Mouse (Mus musculus): Measurements from ENCODE around the gene Rasl2-9.
"Not testable (repeated sequence)": the region's sequence is repeated elsewhere in the genome, so short reads cannot be mapped to it uniquely, and the experiment has no call there.

The Rasl2-9 gene

GRCm38 (mm10) chr7:5125549-5126406 is at the start of gene Rasl2-9:
Rasl2-9 (minus strand) TSS chr7:5125950.
- DNase-seq (ENCODE audit: low spot score) = peak; percentile 76

- DNase-seq (ENCODE audit: low spot score) = not testable (repeated sequence)
Measured at GRCm38 (mm10) chr7:5149570-5149969, 23.8 kb upstream of the Rasl2-9 start, which contains the start of gene Vmn1r55. Vmn1r55 (minus strand) TSS chr7:5149670.

GRCm38 (mm10) chr7:5125078-5125477 is 672 bp downstream of the Rasl2-9 start:
- DNase-seq (ENCODE audit: low spot score) = no peak

- DNase-seq (ENCODE audit: low spot score) = no peak
Measured at GRCm38 (mm10) chr7:5116850-5117249, 8.9 kb downstream of the Rasl2-9 start, which contains the start of gene Rfpl4. Rfpl4 (minus strand) TSS chr7:5116950.

- no peak for DNase-seq (ENCODE audit: low spot score)
Measured at GRCm38 (mm10) chr7:5112701-5113100, 13.0 kb downstream of the Rasl2-9 start.

- no peak for DNase-seq (ENCODE audit: low spot score)
Measured at GRCm38 (mm10) chr7:5109301-5109700, 16.4 kb downstream of the Rasl2-9 start.

GRCm38 (mm10) chr7:5108272-5108671 is 17.5 kb downstream of the Rasl2-9 start:
- no peak for DNase-seq (ENCODE audit: low spot score)

GRCm38 (mm10) chr7:5102564-5102963 is 23.2 kb downstream of the Rasl2-9 start:
- DNase-seq (ENCODE audit: low spot score) = no peak

- no peak for DNase-seq (ENCODE audit: low spot score)
Measured at GRCm38 (mm10) chr7:5101066-5101663, 24.6 kb downstream of the Rasl2-9 start.

- DNase-seq (ENCODE audit: low spot score) = no peak
Measured at GRCm38 (mm10) chr7:5099796-5100195, 26.0 kb downstream of the Rasl2-9 start.

- DNase-seq (ENCODE audit: low spot score) = no peak
Measured at GRCm38 (mm10) chr7:5098769-5099168, 27.0 kb downstream of the Rasl2-9 start.

GRCm38 (mm10) chr7:5092831-5093510 is 32.8 kb downstream of the Rasl2-9 start:
- peak; percentile 44 for DNase-seq (ENCODE audit: low spot score)

- no peak for DNase-seq (ENCODE audit: low spot score)
Measured at GRCm38 (mm10) chr7:5092381-5092780, 33.4 kb downstream of the Rasl2-9 start.

- DNase-seq (ENCODE audit: low spot score) = no peak
Measured at GRCm38 (mm10) chr7:5091008-5091728, 34.6 kb downstream of the Rasl2-9 start.

- DNase-seq (ENCODE audit: low spot score) = no peak
Measured at GRCm38 (mm10) chr7:5089853-5090252, 35.9 kb downstream of the Rasl2-9 start.

- DNase-seq (ENCODE audit: low spot score) = no peak
Measured at GRCm38 (mm10) chr7:5087886-5088285, 37.9 kb downstream of the Rasl2-9 start.

- DNase-seq (ENCODE audit: low spot score) = no peak
Measured at GRCm38 (mm10) chr7:5086921-5087440, 38.8 kb downstream of the Rasl2-9 start.

GRCm38 (mm10) chr7:5085512-5085911 is 40.2 kb downstream of the Rasl2-9 start:
- DNase-seq (ENCODE audit: low spot score) = no peak

GRCm38 (mm10) chr7:5083325-5084105 is 42.2 kb downstream of the Rasl2-9 start:
- no peak for DNase-seq (ENCODE audit: low spot score)

- no peak for DNase-seq (ENCODE audit: low spot score)
Measured at GRCm38 (mm10) chr7:5081939-5082338, 43.8 kb downstream of the Rasl2-9 start.

- no peak for DNase-seq (ENCODE audit: low spot score)
Measured at GRCm38 (mm10) chr7:5081241-5081640, 44.5 kb downstream of the Rasl2-9 start.

All from testis, postnatal 14 days (tissue).